Mouse (Mus musculus) neural tube, embryonic 11.5 days (tissue): Measurements from ENCODE around the gene Atf1. TPM values are rescaled to one million over a fixed set of nuclear protein-coding genes. Genes with fewer than 3 reads are reported as not detected.

Experiments
- ATAC-seq: fragments of 200-750 bp; cut with Nextera tagmentation; 2 replicates; pipeline ENCODE4 v1.8.0; 2017; ENCODE audit warnings: moderate number of reproducible peaks, mild to moderate bottlenecking, moderate TSS enrichment, moderate library complexity; ENCODE audit not compliant: insufficient read depth, low FRiP score, low TSS enrichment
- DNase-seq: peaks from one replicate; pipeline ENCODE4 v3.0.0-alpha.2; 2015; ENCODE audit warnings: low spot score
- H3K27ac ChIP-seq: fragments of 300-500 bp; sonication (generic); 2 replicates; pipeline ENCODE4 v1.5.1; 2014; ENCODE audit warnings: low read depth, mild to moderate bottlenecking, low read length
- H3K27me3 ChIP-seq: fragments of 300-500 bp; sonication (generic); 2 replicates; pipeline ENCODE4 v1.6.1; 2014; ENCODE audit warnings: mild to moderate bottlenecking, low read length, mixed read lengths; ENCODE audit not compliant: control insufficient read depth, insufficient read depth
- H3K36me3 ChIP-seq: fragments of 300-500 bp; sonication (generic); 2 replicates; pipeline ENCODE4 v1.6.1; 2014; ENCODE audit warnings: mild to moderate bottlenecking, low read length, moderate library complexity, mixed read lengths; ENCODE audit not compliant: control insufficient read depth, insufficient read depth
- H3K4me1 ChIP-seq: fragments of 300-500 bp; sonication (generic); 2 replicates; pipeline ENCODE4 v1.6.1; 2014; ENCODE audit warnings: low read length, mixed read lengths; ENCODE audit not compliant: control insufficient read depth, insufficient read depth
- H3K4me2 ChIP-seq: fragments of 300-500 bp; sonication (generic); 2 replicates; pipeline ENCODE4 v1.6.1; 2014; ENCODE audit warnings: low read depth, mild to moderate bottlenecking, moderate library complexity
- H3K4me3 ChIP-seq: fragments of 300-500 bp; sonication (generic); 2 replicates; pipeline ENCODE4 v1.5.1; 2014; ENCODE audit warnings: low read depth, low read length
- H3K9ac ChIP-seq: fragments of 300-500 bp; sonication (generic); 2 replicates; pipeline ENCODE4 v1.6.1; 2014; ENCODE audit warnings: mild to moderate bottlenecking, low read length
- H3K9me3 ChIP-seq: fragments of 300-500 bp; sonication (generic); 2 replicates; pipeline ENCODE4 v1.6.1; 2016; ENCODE audit warnings: low read length; ENCODE audit not compliant: control insufficient read depth
- WGBS: fragments of 180-500 bp; shearing (Covaris S2); extraction: QIAGEN DNeasy Blood & Tissue Kit; methylation state at CpG from one replicate; pipeline ENCODE4 v1.1.7; 2014; 5-methylcytosine and 5-hydroxymethylcytosine counted together
- polyA plus RNA-seq: library from polyadenylated mRNA; unstranded; fragments of >200 nt; fragmentation: Nextera tagmentation; extraction: Ambion mirVana; gene quantifications from 2 replicates; pipeline ENCODE4 v1.2.1, GENCODE M21; 2014

Gene Atf1
- polyA plus RNA-seq, 1 experiment from 2014 or later = 24.5 TPM

GRCm38 (mm10) chr15:100186234-100186633, 41.4 kb upstream of the Atf1 start:
- ATAC-seq (no peak), DNase-seq (peak; percentile 12)
- no peak overlapping the region; the same call in 1 of the 2 replicates for H3K27ac ChIP-seq
- no peak overlapping the region for H3K4me3 ChIP-seq
- no peak overlapping the region for H3K9ac ChIP-seq
- no peaks in the 10 kb centered on the region for H3K27me3 ChIP-seq
- H3K9me3 ChIP-seq = no peaks in the 10 kb centered on the region
- WGBS = 93% methylated on average over 9 of the region's 9 CpGs
- no peaks in the 10 kb centered on the region for H3K4me1 ChIP-seq
- H3K36me3 ChIP-seq = peaks cover 24% of the 10 kb centered on the region
- H3K4me2 ChIP-seq = no peak overlapping the region

- Histone ChIP-seq H3K27ac (no peak overlapping the region), H3K9ac (no peak overlapping the region), H3K27me3 (no peaks in the 10 kb centered on the region), H3K36me3 (peaks cover 27% of the 10 kb centered on the region), H3K4me2 (no peak overlapping the region), H3K4me3 (no peak overlapping the region), H3K9me3 (no peaks in the 10 kb centered on the region), H3K4me1 (no peaks in the 10 kb centered on the region)
- ATAC-seq = no peak
- WGBS = 93% methylated on average over 8 of the region's 8 CpGs
- DNase-seq = no peak
Measured at GRCm38 (mm10) chr15:100186882-100187672, 40.5 kb upstream of the Atf1 start.

- no peak for ATAC-seq
- Histone ChIP-seq H3K9ac (no peak overlapping the region), H3K27me3 (no peaks in the 10 kb centered on the region), H3K4me1 (no peaks in the 10 kb centered on the region), H3K4me2 (no peak overlapping the region), H3K4me3 (no peak overlapping the region), H3K36me3 (peaks cover 29% of the 10 kb centered on the region), H3K9me3 (no peaks in the 10 kb centered on the region), H3K27ac (no peak overlapping the region)
- 94% methylated on average over 5 of the region's 5 CpGs for WGBS
- DNase-seq = no peak
Measured at GRCm38 (mm10) chr15:100188542-100188941, 39.1 kb upstream of the Atf1 start.

GRCm38 (mm10) chr15:100188962-100189404, 38.6 kb upstream of the Atf1 start:
- Histone ChIP-seq H3K4me2 (no peak overlapping the region), H3K4me3 (no peak overlapping the region), H3K9ac (no peak overlapping the region), H3K27me3 (no peaks in the 10 kb centered on the region), H3K4me1 (no peaks in the 10 kb centered on the region), H3K27ac (no peak overlapping the region), H3K9me3 (no peaks in the 10 kb centered on the region), H3K36me3 (peaks cover 29% of the 10 kb centered on the region)
- DNase-seq = no peak
- WGBS = 84% methylated on average over 14 of the region's 14 CpGs
- ATAC-seq = no peak

- Histone ChIP-seq H3K4me1 (no peaks in the 10 kb centered on the region), H3K9ac (no peak overlapping the region), H3K9me3 (no peaks in the 10 kb centered on the region), H3K4me2 (no peak overlapping the region), H3K36me3 (peaks cover 24% of the 10 kb centered on the region), H3K27me3 (no peaks in the 10 kb centered on the region), H3K27ac (no peak overlapping the region), H3K4me3 (no peak overlapping the region)
- ATAC-seq (no peak), DNase-seq (no peak)
- 96% methylated on average over 5 of the region's 5 CpGs for WGBS
Measured at GRCm38 (mm10) chr15:100190083-100190482, 37.5 kb upstream of the Atf1 start.

- H3K4me1 ChIP-seq = no peaks in the 10 kb centered on the region
- WGBS = 88% methylated on average over 11 of the region's 11 CpGs
- ATAC-seq (no peak), DNase-seq (no peak)
- no peak overlapping the region for H3K4me2 ChIP-seq
- H3K27ac ChIP-seq = no peak overlapping the region
- peaks cover 18% of the 10 kb centered on the region for H3K36me3 ChIP-seq
- no peaks in the 10 kb centered on the region for H3K27me3 ChIP-seq
- H3K4me3 ChIP-seq = no peak overlapping the region
- no peaks in the 10 kb centered on the region for H3K9me3 ChIP-seq
- H3K9ac ChIP-seq = no peak overlapping the region
Measured at GRCm38 (mm10) chr15:100198983-100199745, 28.5 kb upstream of the Atf1 start.

GRCm38 (mm10) chr15:100199790-100200189, 27.8 kb upstream of the Atf1 start:
- 84% methylated on average over 3 of the region's 3 CpGs for WGBS
- H3K27me3 ChIP-seq = no peaks in the 10 kb centered on the region
- ATAC-seq (no peak), DNase-seq (no peak)
- no peak overlapping the region for H3K9ac ChIP-seq
- no peaks in the 10 kb centered on the region for H3K4me1 ChIP-seq
- no peak overlapping the region for H3K27ac ChIP-seq
- H3K9me3 ChIP-seq = no peaks in the 10 kb centered on the region
- H3K4me3 ChIP-seq = no peak overlapping the region
- no peak overlapping the region for H3K4me2 ChIP-seq
- peaks cover 18% of the 10 kb centered on the region for H3K36me3 ChIP-seq

- Histone ChIP-seq H3K4me3 (no peak overlapping the region), H3K9ac (no peak overlapping the region), H3K27ac (no peak overlapping the region), H3K27me3 (no peaks in the 10 kb centered on the region), H3K36me3 (peaks cover 17% of the 10 kb centered on the region), H3K4me1 (no peaks in the 10 kb centered on the region), H3K9me3 (no peaks in the 10 kb centered on the region), H3K4me2 (no peak overlapping the region)
- WGBS = 96% methylated on average over 3 of the region's 3 CpGs
- ATAC-seq = no peak
- no peak for DNase-seq
Measured at GRCm38 (mm10) chr15:100201806-100202205, 25.8 kb upstream of the Atf1 start.
